Mouse (Mus musculus) CH12.LX (cell line): ENCODE results near the gene Fndc3a. TPM values are rescaled to one million over a fixed set of nuclear protein-coding genes. Genes with fewer than 3 reads are reported as not detected.

Source experiments
- DNase-seq: peaks from one replicate; pipeline ENCODE4 v3.0.0-alpha.2; 2013; ENCODE audit errors: extremely low read depth
- H3K27ac ChIP-seq: 2 replicates; pipeline ENCODE4 v1.5.1; 2012; ENCODE audit warnings: low read depth, mild to moderate bottlenecking, control low read depth, moderate library complexity; ENCODE audit not compliant: insufficient read depth
- H3K27me3 ChIP-seq: replicated peaks from 2 replicates; pipeline ENCODE3; 2012; ENCODE audit warnings: inconsistent platforms
- H3K36me3 ChIP-seq, 2 experiments: replicated peaks in 1 of 2; 2 replicates each; pipeline versions ENCODE3 to v1.6.1; 2012; ENCODE audit warnings: inconsistent platforms in 1 of 2, low read length in 1 of 2, mild to moderate bottlenecking in 1 of 2, mixed read lengths in 1 of 2, moderate library complexity in 1 of 2; ENCODE audit not compliant: control insufficient read depth in 1 of 2, insufficient read depth in 1 of 2
- H3K4me1 ChIP-seq, 2 experiments: 2 replicates each; pipeline ENCODE4 v1.6.1; 2012; ENCODE audit warnings: inconsistent platforms in 1 of 2, moderate library complexity in 1 of 2; ENCODE audit not compliant: insufficient read depth in 2 of 2, control insufficient read depth in 1 of 2
- H3K4me2 ChIP-seq: 2 replicates; pipeline ENCODE4 v1.6.1; 2012; ENCODE audit warnings: low read depth, mild to moderate bottlenecking, control low read depth; ENCODE audit not compliant: poor library complexity, insufficient read depth, severe bottlenecking
- H3K4me3 ChIP-seq, 3 experiments: fragments of 150-350 bp in 1 of 3; sonication (generic) in 1 of 3; replicated peaks in 1 of 3; 2 replicates each; pipeline versions ENCODE3 to v1.5.1; 2011 to 2012; ENCODE audit warnings: low read depth in 2 of 3, low read length in 2 of 3, mild to moderate bottlenecking in 2 of 3, moderate library complexity in 2 of 3, control low read depth in 1 of 3, improper control_type of control experiment in 1 of 3, inconsistent platforms in 1 of 3, mixed read lengths in 1 of 3; ENCODE audit not compliant: poor library complexity in 1 of 3
- H3K79me2 ChIP-seq: replicated peaks from 2 replicates; pipeline ENCODE4 v1.6.1; 2012; ENCODE audit warnings: mild to moderate bottlenecking, moderate library complexity; ENCODE audit not compliant: control insufficient read depth, poor library complexity, insufficient read depth, severe bottlenecking; ENCODE audit errors: extremely low read depth
- H3K9ac ChIP-seq: 2 replicates; pipeline ENCODE4 v1.6.1; 2012; ENCODE audit warnings: low read depth, mild to moderate bottlenecking, control low read depth, moderate library complexity; ENCODE audit not compliant: insufficient read depth
- H3K9me3 ChIP-seq: replicated peaks from 2 replicates; pipeline ENCODE3; 2012; ENCODE audit warnings: low read length, inconsistent platforms, mixed read lengths
- CHD2 ChIP-seq: IDR thresholded peaks from 2 replicates; pipeline ENCODE4 v1.6.1; 2011; ENCODE audit warnings: low read length, improper control_type of control experiment
- CTCF ChIP-seq, 2 experiments: IDR thresholded peaks in 1 of 2; conservative IDR thresholded peaks in 1 of 2; 2 replicates each; pipeline ENCODE4 v1.5.1; 2011 to 2012; ENCODE audit warnings: low read depth in 2 of 2, low read length in 2 of 2, improper control_type of control experiment in 1 of 2, inconsistent platforms in 1 of 2, mild to moderate bottlenecking in 1 of 2, moderate library complexity in 1 of 2
- E2F4 ChIP-seq: IDR thresholded peaks from 2 replicates; pipeline ENCODE4 v1.6.1; 2011; ENCODE audit warnings: low read depth, low read length, improper control_type of control experiment; ENCODE audit not compliant: insufficient replicate concordance
- EP300 ChIP-seq: IDR thresholded peaks from 2 replicates; pipeline ENCODE4 v1.6.1; 2011; ENCODE audit warnings: low read length, improper control_type of control experiment
- ETS1 ChIP-seq: conservative IDR thresholded peaks from 2 replicates; pipeline ENCODE4 v1.6.1; 2012; ENCODE audit warnings: low read depth, mild to moderate bottlenecking, inconsistent platforms, low read length, improper control_type of control experiment, moderate library complexity
- JUN ChIP-seq: IDR thresholded peaks from 2 replicates; pipeline ENCODE4 v1.6.1; 2011; ENCODE audit warnings: low read depth, mild to moderate bottlenecking, low read length, improper control_type of control experiment, moderate library complexity; ENCODE audit not compliant: insufficient read depth
- KAT2A ChIP-seq: IDR thresholded peaks from 2 replicates; pipeline ENCODE4 v1.6.1; 2012; ENCODE audit warnings: low read length, improper control_type of control experiment, inconsistent platforms; ENCODE audit not compliant: insufficient replicate concordance
- MAFK ChIP-seq: IDR thresholded peaks from 2 replicates; pipeline ENCODE4 v1.6.1; 2011; ENCODE audit warnings: low read length, improper control_type of control experiment; ENCODE audit not compliant: insufficient replicate concordance
- MAX ChIP-seq: IDR thresholded peaks from 2 replicates; pipeline ENCODE4 v1.6.1; 2011; ENCODE audit warnings: low read length, improper control_type of control experiment
- MAZ ChIP-seq: IDR thresholded peaks from 2 replicates; pipeline ENCODE4 v1.6.1; 2012; ENCODE audit warnings: low read depth, mild to moderate bottlenecking, inconsistent platforms, low read length, improper control_type of control experiment, moderate library complexity
- MXI1 ChIP-seq: IDR thresholded peaks from 2 replicates; pipeline ENCODE4 v1.6.1; 2011; ENCODE audit warnings: mild to moderate bottlenecking, low read depth, low read length, improper control_type of control experiment
- NELFE ChIP-seq: IDR thresholded peaks from 2 replicates; pipeline ENCODE4 v1.6.1; 2011; ENCODE audit warnings: low read depth, low read length, improper control_type of control experiment
- NRF1 ChIP-seq: IDR thresholded peaks from 2 replicates; pipeline ENCODE4 v1.6.1; 2014; ENCODE audit warnings: low read depth, mild to moderate bottlenecking, inconsistent platforms, low read length, improper control_type of control experiment, moderate library complexity
- PAX5 ChIP-seq: IDR thresholded peaks from 2 replicates; pipeline ENCODE4 v1.6.1; 2012; ENCODE audit warnings: low read length, inconsistent platforms, mixed read lengths
- RCOR1 ChIP-seq: conservative IDR thresholded peaks from 2 replicates; pipeline ENCODE4 v1.6.1; 2012; ENCODE audit warnings: low read depth, mild to moderate bottlenecking, inconsistent platforms, low read length, improper control_type of control experiment
- TBP ChIP-seq: conservative IDR thresholded peaks from 2 replicates; pipeline ENCODE4 v1.6.1; 2011; ENCODE audit warnings: low read depth, low read length, improper control_type of control experiment
- TCF12 ChIP-seq: IDR thresholded peaks from 2 replicates; pipeline ENCODE4 v1.6.1; 2014; ENCODE audit warnings: low read depth, mild to moderate bottlenecking, inconsistent platforms, low read length, improper control_type of control experiment
- UBTF ChIP-seq: IDR thresholded peaks from 2 replicates; pipeline ENCODE4 v1.6.1; 2012; ENCODE audit warnings: low read depth, mild to moderate bottlenecking, inconsistent platforms, low read length, improper control_type of control experiment, moderate library complexity
- USF2 ChIP-seq: conservative IDR thresholded peaks from 2 replicates; pipeline ENCODE4 v1.6.1; 2011; ENCODE audit warnings: low read depth, low read length, improper control_type of control experiment
- ZMIZ1 ChIP-seq: IDR thresholded peaks from 2 replicates; pipeline ENCODE4 v1.6.1; 2012; ENCODE audit warnings: low read depth, mild to moderate bottlenecking, inconsistent platforms, low read length, improper control_type of control experiment
- ZNF384 ChIP-seq: IDR thresholded peaks from 2 replicates; pipeline ENCODE4 v1.6.1; 2012; ENCODE audit warnings: low read depth, low read length, improper control_type of control experiment, inconsistent platforms
- dilution Hi-C: fragments of 300-500 bp; cut with MboI; formaldehyde crosslinking; loops from 2 replicates; pipeline ENCODE4 v1.14.3; 2020; ENCODE audit warnings: low sequenced_read_pairs; ENCODE audit not compliant: extremely low pct_unique_long_range_greater_than_20kb, extremely low pct_ligation_motif_present
- in situ Hi-C: fragments of 300-500 bp; cut with MboI; formaldehyde crosslinking; loops from 3 replicates; pipeline ENCODE4 v1.14.3; 2019; ENCODE audit warnings: low sequenced_read_pairs, low pct_ligation_motif_present, low pct_unique_long_range_greater_than_20kb, mixed read lengths
- polyA plus RNA-seq: library from polyadenylated mRNA; unstranded; fragments of >175 nt; gene quantifications from 2 replicates; pipeline ENCODE4 v1.2.1, GENCODE M21; 2012; ENCODE audit warnings: low read depth; ENCODE audit not compliant: insufficient read length
- total RNA-seq, 2 experiments: library from RNA; depleted of rRNA; stranded (reverse); fragments of 300-350 nt in 1 of 2; fragments of >200 nt in 1 of 2; gene quantifications; 2 replicates each; pipeline ENCODE4 v1.2.3; 2012 to 2014

Gene Fndc3a
- total and polyA plus RNA-seq, 3 experiments: 35.4 to 48.6 (median 40.0) TPM

- H3K4me2 ChIP-seq: no peak overlapping the region
- DNase-seq: no peak
- dilution Hi-C loops: no loop called here
- peaks cover 67% of the 10 kb centered on the region for H3K79me2 ChIP-seq
- no peaks in the 10 kb centered on the region for H3K27me3 ChIP-seq
- in situ Hi-C loops: no loop called here
- peaks cover 10 to 49% of the 10 kb centered on the region in 2 experiments for H3K36me3 ChIP-seq
- H3K9ac ChIP-seq: no peak overlapping the region
- H3K4me1 ChIP-seq: peaks cover 11 to 77% of the 10 kb centered on the region in 2 experiments
- no peak overlapping the region for H3K27ac ChIP-seq
- TF ChIP-seq MAZ: no peak
- TF ChIP-seq CTCF (conservative IDR thresholded peaks at IDR 0.05 in 1 of 2, IDR thresholded peaks at IDR 0.05 in 1 of 2; ENCODE audit: low read depth in 2 of 2, low read length in 2 of 2): no peak
- TF ChIP-seq EP300: peak; percentile 63
- H3K4me3 ChIP-seq: no peak overlapping the region
- peaks cover 2% of the 10 kb centered on the region for H3K9me3 ChIP-seq
These were observed 20.3 kb downstream of the Fndc3a start for GRCm38 (mm10) chr14:72689525-72689924.

GRCm38 (mm10) chr14:72684857-72685370 lies 24.9 kb downstream of the Fndc3a start:
- Histone ChIP-seq H3K27me3 (no peaks in the 10 kb centered on the region), H3K79me2 (peaks cover 58% of the 10 kb centered on the region)
- TF ChIP-seq CHD2 (no peak), TBP (no peak), CTCF (conservative IDR thresholded peaks at IDR 0.05 in 1 of 2, IDR thresholded peaks at IDR 0.05 in 1 of 2; ENCODE audit: low read depth in 2 of 2, low read length in 2 of 2) (no peak), MAFK (no peak), TCF12 (no peak), MAX (no peak), ZNF384 (no peak), E2F4 (no peak), NELFE (no peak), MXI1 (no peak), ZMIZ1 (no peak), UBTF (no peak), NRF1 (no peak), KAT2A (no peak), RCOR1 (no peak), PAX5 (no peak), ETS1 (no peak; the same call in 1 of the 2 replicates), JUN (no peak), USF2 (no peak)
- TF ChIP-seq, all 38 proteins: peak for 0
- Histone ChIP-seq H3K4me1 (peaks cover 5 to 50% of the 10 kb centered on the region in 2 experiments), H3K36me3 (peaks cover 20 to 52% of the 10 kb centered on the region in 2 experiments), H3K9me3 (peaks cover 2% of the 10 kb centered on the region), H3K9ac (no peak overlapping the region; the same call in 1 of the 2 replicates), H3K27ac (no peak overlapping the region), H3K4me2 (peak overlapping the region; percentile 9; the same call in 1 of the 2 replicates), H3K4me3 (no peak overlapping the region)
- in situ Hi-C loops: no loop called here
- DNase-seq: peak; percentile 56
- dilution Hi-C loops: no loop called here
